Comparison of ENCODE assay signal across 11 mouse cellular contexts in genomic region chr5:139669380-139669779, GRCm38 (mm10).
A peak's percentile ranks its signal among the peaks of the same experiment; 100 is the strongest.
DNase-seq lines count a peak whose midpoint lies in the region; ATAC-seq and TF ChIP-seq lines count a peak whose summit lies in the region.
"Had no signal": no experiment of that assay in that cellular context is flagged by ENCODE, and none has a peak within 500 bp of the region (broad histone marks: within the 10 kb centered on the region; RNA-seq: fewer than 3 reads in every experiment).

No protein-coding gene starts in this region.

- TF ChIP-seq POLR2A in cortical plate, adult 2 months (IDR thresholded peaks at IDR 0.05; ENCODE audit: extremely low read depth, insufficient read depth, low read length), result no peak

- DNase-seq in CD4-positive, CD25-positive, alpha-beta regulatory T cell, adult 2 months (ENCODE audit: low read depth, low spot score), result peak; percentile 18
- DNase-seq in midbrain, embryonic 11.5 days (ENCODE audit: low spot score, missing footprints), result peak; percentile 93
- peak; percentile 59 for DNase-seq in limb, embryonic 10.5 days (ENCODE audit: low spot score)
- DNase-seq in frontal cortex, postnatal 25 days (ENCODE audit: low spot score in 2 of 2), result no peak
- no peak for DNase-seq in thymus, adult 18-20 months
- DNase-seq: liver, embryonic 13.5 days had no signal

- no peak overlapping the region for H3K9ac ChIP-seq in midbrain, embryonic 11.5 days (ENCODE audit: low read length)
- H3K9ac ChIP-seq in midbrain, embryonic 15.5 days, result no peak overlapping the region
- H3K9ac ChIP-seq: liver, embryonic 13.5 days; stomach, embryonic 15.5 days had no signal

- H3K27ac ChIP-seq in midbrain, embryonic 11.5 days (ENCODE audit: low read depth, low read length), result no peak overlapping the region
- H3K27ac ChIP-seq in midbrain, embryonic 15.5 days, result no peak overlapping the region
- no peak overlapping the region for H3K27ac ChIP-seq in cortical plate, adult 2 months (ENCODE audit: insufficient read depth, low read length)
- H3K27ac ChIP-seq in limb, embryonic 10.5 days, result no peak overlapping the region
- H3K27ac ChIP-seq: liver, embryonic 13.5 days; stomach, embryonic 15.5 days had no signal

- H3K4me2 ChIP-seq in midbrain, embryonic 11.5 days, result no peak overlapping the region
- no peak overlapping the region for H3K4me2 ChIP-seq in midbrain, embryonic 15.5 days
- H3K4me2 ChIP-seq: liver, embryonic 13.5 days; stomach, embryonic 15.5 days had no signal

- peak; percentile 24; the same call in 1 of the 2 replicates for TF ChIP-seq CTCF in cortical plate, adult 2 months (IDR thresholded peaks at IDR 0.05; ENCODE audit: extremely low read depth, insufficient read depth, low read length)

- no peaks in the 10 kb centered on the region for H3K9me3 ChIP-seq in midbrain, embryonic 11.5 days (ENCODE audit: control insufficient read depth, low read length)
- no peaks in the 10 kb centered on the region for H3K9me3 ChIP-seq in midbrain, embryonic 15.5 days
- no peaks in the 10 kb centered on the region for H3K9me3 ChIP-seq in limb, embryonic 10.5 days (replicated peaks)
- H3K9me3 ChIP-seq: liver, embryonic 13.5 days; stomach, embryonic 15.5 days had no signal

- H3K27me3 ChIP-seq in midbrain, embryonic 11.5 days (ENCODE audit: control insufficient read depth, insufficient read depth, low read length), result peaks cover 34% of the 10 kb centered on the region
- peaks cover 38% of the 10 kb centered on the region for H3K27me3 ChIP-seq in midbrain, embryonic 15.5 days (replicated peaks)
- H3K27me3 ChIP-seq in limb, embryonic 10.5 days (ENCODE audit: low read depth, poor library complexity, severe bottlenecking), result peaks cover 100% of the 10 kb centered on the region

- no peak for ATAC-seq in CD4-positive, CD25-positive, alpha-beta regulatory T cell, adult 4 months
- ATAC-seq in midbrain, embryonic 11.5 days (ENCODE audit: low FRiP score), result peak; percentile 33; the same call in 1 of the 2 replicates
- no peak for ATAC-seq in midbrain, embryonic 15.5 days (replicated peaks)

- peaks cover 6% of the 10 kb centered on the region; the same call in 1 of the 2 replicates for H3K4me1 ChIP-seq in midbrain, embryonic 11.5 days (ENCODE audit: control insufficient read depth, insufficient read depth, low read length)
- peaks cover 11% of the 10 kb centered on the region; the same call in 1 of the 2 replicates for H3K4me1 ChIP-seq in midbrain, embryonic 15.5 days
- no peaks in the 10 kb centered on the region for H3K4me1 ChIP-seq in cortical plate, adult 2 months (ENCODE audit: control insufficient read depth, insufficient read depth, low read length)
- peaks cover 33% of the 10 kb centered on the region for H3K4me1 ChIP-seq in limb, embryonic 10.5 days
- H3K4me1 ChIP-seq: liver, embryonic 13.5 days had no signal

- no peaks in the 10 kb centered on the region for H3K36me3 ChIP-seq in midbrain, embryonic 11.5 days (ENCODE audit: control insufficient read depth, insufficient read depth, low read length)
- no peaks in the 10 kb centered on the region for H3K36me3 ChIP-seq in midbrain, embryonic 15.5 days (replicated peaks)
- H3K36me3 ChIP-seq in limb, embryonic 10.5 days, result no peaks in the 10 kb centered on the region
- H3K36me3 ChIP-seq: liver, embryonic 13.5 days; stomach, embryonic 15.5 days had no signal

- no peak overlapping the region for H3K4me3 ChIP-seq in midbrain, embryonic 11.5 days (ENCODE audit: low read depth, low read length)
- no peak overlapping the region for H3K4me3 ChIP-seq in midbrain, embryonic 15.5 days
- no peak overlapping the region for H3K4me3 ChIP-seq in cortical plate, adult 2 months (ENCODE audit: insufficient read depth, low read length)
- no peak overlapping the region for H3K4me3 ChIP-seq in limb, embryonic 10.5 days
- H3K4me3 ChIP-seq: erythroblast, embryonic 14.5 days; liver, embryonic 13.5 days; stomach, embryonic 15.5 days had no signal

- 15% methylated on average over 8 of the region's 8 CpGs for WGBS in midbrain, embryonic 11.5 days
- WGBS in midbrain, embryonic 15.5 days, result 12% methylated on average over 8 of the region's 8 CpGs
- 12% methylated on average over 8 of the region's 8 CpGs for WGBS in limb, embryonic 10.5 days

Comparison
In these comparisons a context has a peak if more than half of its experiments do, and no peak if none do; other contexts are left out.
1. DNase-seq: peak in CD4-positive, CD25-positive, alpha-beta regulatory T cell, adult 2 months (single experiment), midbrain, embryonic 11.5 days (single experiment) and limb, embryonic 10.5 days (single experiment); none in frontal cortex, postnatal 25 days (0 of 2) and thymus, adult 18-20 months (0 of 2).